Mouse (Mus musculus): ENCODE measurements at regions not wholly inside any gene's neighbourhood (a gene's known extent, or its start where the extent isn't known, plus 50 kb on each side); places are given as distances from the start of the nearest gene placed in this dataset.

DNA sequence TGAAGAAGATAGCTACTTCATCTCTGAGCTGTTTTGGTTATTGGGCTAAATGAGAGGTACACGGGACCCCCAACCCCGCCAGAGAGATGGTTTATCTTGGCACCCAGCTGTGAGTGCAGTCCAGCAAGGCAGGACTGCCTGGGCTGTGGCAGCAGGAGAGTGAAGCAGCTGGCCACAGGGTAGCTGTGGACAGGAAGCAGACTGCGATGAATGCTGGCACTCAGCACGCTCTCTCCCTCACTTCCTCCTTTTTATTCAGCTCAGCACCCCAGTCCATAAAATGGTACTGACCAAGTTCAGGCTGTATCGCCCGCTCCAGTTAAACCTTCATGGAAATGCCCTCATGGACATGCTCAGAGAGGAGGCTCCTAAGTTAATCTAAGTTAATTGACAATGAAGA lies 67.4 kb upstream of the Klf7 start:
- no peak for TF ChIP-seq MAX (IDR thresholded peaks at IDR 0.05)
- no peak for TF ChIP-seq CTCF (IDR thresholded peaks at IDR 0.05; ENCODE audit: control insufficient read depth, insufficient read depth, insufficient read length)
- no peak for TF ChIP-seq MYOD1 (IDR thresholded peaks at IDR 0.05; ENCODE audit: control insufficient read depth, insufficient read length, low read depth)
- TF ChIP-seq MYOG (IDR thresholded peaks at IDR 0.05; ENCODE audit: control insufficient read depth, extremely low read depth, insufficient read length): no peak
- TF ChIP-seq USF1 (IDR thresholded peaks at IDR 0.05; ENCODE audit: low read depth): no peak
- TF ChIP-seq CEBPB (IDR thresholded peaks at IDR 0.05; ENCODE audit: low read depth): no peak
- TF ChIP-seq FOSL1 (IDR thresholded peaks at IDR 0.05; ENCODE audit: insufficient read depth, low read length, poor library complexity, severe bottlenecking): no peak
